ENCODE assay signal across 7 mouse cellular contexts in the genomic region with DNA sequence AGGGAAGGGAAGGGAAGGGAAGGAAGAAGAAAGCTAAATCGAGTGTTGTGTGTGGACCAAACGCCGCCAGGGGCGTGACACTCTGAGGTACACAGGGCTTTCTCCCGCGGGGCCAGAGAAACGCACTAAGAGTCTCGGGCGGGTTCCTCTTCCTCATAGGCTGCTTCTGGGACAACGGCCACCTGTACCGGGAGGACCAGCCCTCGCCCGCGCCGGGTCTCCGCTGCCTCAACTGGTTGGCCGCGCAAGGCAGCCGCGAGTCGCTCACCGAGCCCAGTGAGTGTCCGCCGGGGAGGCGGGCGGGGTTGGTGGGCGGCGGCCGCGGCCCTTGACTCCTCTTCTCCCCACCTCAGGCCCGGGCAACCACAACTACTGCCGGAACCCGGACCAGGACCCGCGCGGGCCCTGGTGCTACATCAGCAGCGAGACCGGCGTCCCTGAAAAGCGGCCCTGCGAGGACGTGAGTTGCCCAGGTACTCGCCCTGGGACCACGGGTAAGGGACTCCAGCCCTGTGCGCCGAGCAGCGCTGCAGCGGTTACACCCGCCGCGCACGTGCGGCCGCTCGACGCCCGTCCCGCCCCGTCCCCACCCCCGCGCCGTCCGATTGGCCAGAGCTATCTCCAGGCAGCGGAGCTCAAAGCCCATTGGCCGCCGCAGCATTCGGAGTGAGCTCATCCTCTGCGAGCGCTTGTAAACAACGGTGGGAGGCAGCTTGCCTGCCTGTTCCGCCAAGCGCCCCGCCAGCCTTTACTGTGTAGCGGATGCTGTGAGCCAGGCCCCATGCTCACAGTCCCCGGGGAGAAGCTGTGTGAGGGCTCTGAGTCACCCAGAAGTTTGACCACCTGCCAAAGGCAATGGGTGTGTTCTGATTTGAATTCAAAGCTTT. TPM values are rescaled to one million over a fixed set of nuclear protein-coding genes. Genes with fewer than 3 reads are reported as not detected.
DNase-seq lines count a peak whose midpoint lies in the region; ATAC-seq and TF ChIP-seq lines count a peak whose summit lies in the region.

No protein-coding gene starts in this region.

- H3K9me3 ChIP-seq in embryonic facial prominence, embryonic 11.5 days (replicated peaks; ENCODE audit: control insufficient read depth, low read length) = no peaks in the 10 kb centered on the region
- no peaks in the 10 kb centered on the region for H3K9me3 ChIP-seq in limb, embryonic 10.5 days (replicated peaks)
- no peaks in the 10 kb centered on the region for H3K9me3 ChIP-seq in midbrain, embryonic 12.5 days

- H3K4me3 ChIP-seq in embryonic facial prominence, embryonic 11.5 days (ENCODE audit: low read depth, low read length) = peak overlapping the region; percentile 30
- peak overlapping the region; percentile 60 for H3K4me3 ChIP-seq in limb, embryonic 10.5 days
- H3K4me3 ChIP-seq in midbrain, embryonic 12.5 days = peak overlapping the region; percentile 54
- peak overlapping the region; percentile 61 for H3K4me3 ChIP-seq in small intestine, adult 2 months (ENCODE audit: low read depth, low read length)

- peaks cover 2% of the 10 kb centered on the region; the same call in 1 of the 2 replicates for H3K4me1 ChIP-seq in embryonic facial prominence, embryonic 11.5 days (ENCODE audit: control insufficient read depth, insufficient read depth, low read length)
- H3K4me1 ChIP-seq in limb, embryonic 10.5 days = peaks cover 51% of the 10 kb centered on the region
- H3K4me1 ChIP-seq in midbrain, embryonic 12.5 days = peaks cover 26% of the 10 kb centered on the region
- peaks cover 5% of the 10 kb centered on the region; the same call in 1 of the 2 replicates for H3K4me1 ChIP-seq in small intestine, adult 2 months (ENCODE audit: control insufficient read depth, insufficient read depth, insufficient read length, low read length)

- no peak overlapping the region for H3K27ac ChIP-seq in embryonic facial prominence, embryonic 11.5 days (replicated peaks; ENCODE audit: low read depth, low read length)
- peak overlapping the region; percentile 85 for H3K27ac ChIP-seq in limb, embryonic 10.5 days
- H3K27ac ChIP-seq in midbrain, embryonic 12.5 days (replicated peaks) = peak overlapping the region; percentile 42; the same call in 1 of the 2 replicates
- H3K27ac ChIP-seq in small intestine, adult 2 months (ENCODE audit: insufficient read depth, low read depth, low read length) = peak overlapping the region; percentile 69

- H3K27me3 ChIP-seq in embryonic facial prominence, embryonic 11.5 days (ENCODE audit: control insufficient read depth, insufficient read depth, low read length) = no peaks in the 10 kb centered on the region
- H3K27me3 ChIP-seq in limb, embryonic 10.5 days (ENCODE audit: low read depth, poor library complexity, severe bottlenecking) = peaks cover 27% of the 10 kb centered on the region
- H3K27me3 ChIP-seq in midbrain, embryonic 12.5 days = peaks cover 11% of the 10 kb centered on the region; the same call in 1 of the 2 replicates
- no peaks in the 10 kb centered on the region for H3K27me3 ChIP-seq in small intestine, adult 2 months (ENCODE audit: control insufficient read depth, insufficient read depth, low read length)

- H3K4me2 ChIP-seq in embryonic facial prominence, embryonic 11.5 days (ENCODE audit: low read depth, low read length) = peak overlapping the region; percentile 98
- peak overlapping the region; percentile 98 for H3K4me2 ChIP-seq in midbrain, embryonic 12.5 days (replicated peaks)

- ATAC-seq in embryonic facial prominence, embryonic 11.5 days (replicated peaks; ENCODE audit: insufficient number of reproducible peaks, low FRiP score, low TSS enrichment, low read depth) = peak; percentile 98
- ATAC-seq in midbrain, embryonic 12.5 days (ENCODE audit: low FRiP score, low read depth) = peak; percentile 98

- TF ChIP-seq CTCF in small intestine, adult 2 months (IDR thresholded peaks at IDR 0.05; ENCODE audit: extremely low read depth, insufficient read length, insufficient replicate concordance, low read depth, low read length) = no peak

- H3K36me3 ChIP-seq in embryonic facial prominence, embryonic 11.5 days (replicated peaks; ENCODE audit: control insufficient read depth, insufficient read depth, low read depth, low read length) = no peaks in the 10 kb centered on the region
- H3K36me3 ChIP-seq in limb, embryonic 10.5 days = no peaks in the 10 kb centered on the region
- no peaks in the 10 kb centered on the region for H3K36me3 ChIP-seq in midbrain, embryonic 12.5 days
- H3K36me3 ChIP-seq in small intestine, adult 2 months (ENCODE audit: control insufficient read depth, insufficient read depth, low read length) = no peaks in the 10 kb centered on the region

- no peak; the same call in 1 of the 2 replicates for TF ChIP-seq POLR2A in small intestine, adult 2 months (IDR thresholded peaks at IDR 0.05; ENCODE audit: low read depth, low read length)

- peak overlapping the region; percentile 39 for H3K9ac ChIP-seq in embryonic facial prominence, embryonic 11.5 days (replicated peaks; ENCODE audit: low read length)
- peak overlapping the region; percentile 59 for H3K9ac ChIP-seq in midbrain, embryonic 12.5 days (replicated peaks)

- peak; percentile 96 for DNase-seq in adrenal gland, postnatal 14 days
- peak; percentile 94 for DNase-seq in embryonic facial prominence, embryonic 11.5 days (ENCODE audit: low spot score)
- peak; percentile 100 for DNase-seq in heart, adult 11 months
- peak; percentile 84 for DNase-seq in kidney, adult 18-20 months
- DNase-seq in limb, embryonic 10.5 days (ENCODE audit: low spot score) = peak; percentile 95

- WGBS in embryonic facial prominence, embryonic 11.5 days = under 1% methylated on average over 75 of the region's 75 CpGs
- under 1% methylated on average over 75 of the region's 75 CpGs for WGBS in limb, embryonic 10.5 days
- WGBS in midbrain, embryonic 12.5 days = 1% methylated on average over 67 of the region's 75 CpGs
- 1% methylated on average over 75 of the region's 75 CpGs for WGBS in small intestine, adult 2 months

RNA-seq across cellular contexts. Expression of a gene that starts 1.8 kb away (rescaled TPM):
- 11.1 and 24.2 TPM in 2 replicates for total RNA-seq in adrenal gland, postnatal 14 days (2021)
- polyA plus RNA-seq in embryonic facial prominence, embryonic 11.5 days (2014; fragmentation: Nextera tagmentation; extraction: Ambion mirVana) = 10.5 and 10.6 TPM in 2 replicates
- polyA plus RNA-seq in limb, embryonic 10.5 days (2016; fragmentation: Nextera tagmentation; extraction: Ambion mirVana) = 5.9 and 8.5 TPM in 2 replicates
- 17.3 TPM in 2 replicates for polyA plus RNA-seq in midbrain, embryonic 12.5 days (2016; fragmentation: Nextera tagmentation; extraction: Ambion mirVana)
- polyA plus RNA-seq in small intestine, adult 2 months (2012; rRNA removed) = 6.4 and 11.0 TPM in 2 replicates

RNA-seq across cellular contexts. Expression of a gene that starts 43.3 kb away (rescaled TPM):
- 31.6 and 38.3 TPM in 2 replicates for total RNA-seq in adrenal gland, postnatal 14 days (2021)
- 72.6 and 73.2 TPM in 2 replicates for polyA plus RNA-seq in embryonic facial prominence, embryonic 11.5 days (2014; fragmentation: Nextera tagmentation; extraction: Ambion mirVana)
- polyA plus RNA-seq in limb, embryonic 10.5 days (2016; fragmentation: Nextera tagmentation; extraction: Ambion mirVana) = 80.2 and 81.7 TPM in 2 replicates
- 140 and 154 TPM in 2 replicates for polyA plus RNA-seq in midbrain, embryonic 12.5 days (2016; fragmentation: Nextera tagmentation; extraction: Ambion mirVana)
- 7.8 and 15.1 TPM in 2 replicates for polyA plus RNA-seq in small intestine, adult 2 months (2012; rRNA removed)
